Mouse (Mus musculus) embryonic fibroblast, embryonic 13.5 days (primary cell): ENCODE results near the gene 4930467E23Rik. TPM values are rescaled to one million over a fixed set of nuclear protein-coding genes. Genes with fewer than 3 reads are reported as not detected.
"Not testable (repeated sequence)": the region's sequence is repeated elsewhere in the genome, so short reads cannot be mapped to it uniquely, and the experiment has no call there.

Experiments
- H3K27ac ChIP-seq: 2 replicates; pipeline ENCODE4 v1.5.1; 2012; ENCODE audit warnings: low read length, control low read depth, inconsistent platforms; ENCODE audit not compliant: insufficient read depth
- H3K4me1 ChIP-seq: 2 replicates; pipeline ENCODE4 v1.6.1; 2011; ENCODE audit warnings: low read length; ENCODE audit not compliant: control insufficient read depth, insufficient read depth
- H3K4me3 ChIP-seq: 2 replicates; pipeline ENCODE4 v1.5.1; 2011; ENCODE audit warnings: mild to moderate bottlenecking, control low read depth, low read length; ENCODE audit not compliant: insufficient read depth
- polyA plus RNA-seq: library from polyadenylated mRNA; stranded (reverse); fragments of >200 nt; gene quantifications from 2 replicates; pipeline ENCODE4 v1.2.4, GENCODE M21; 2011; ENCODE audit warnings: low read depth; ENCODE audit not compliant: missing spikeins, insufficient read length

The 4930467E23Rik gene
- polyA plus RNA-seq, result not detected in 2 replicates

GRCm38 (mm10) chr8:19729276-19729675, at the start of gene 4930467E23Rik:
Gene 4930467E23Rik, plus strand, starts transcription at chr8:19729576.
- not testable (repeated sequence) for H3K4me3 ChIP-seq, H3K27ac ChIP-seq, H3K4me1 ChIP-seq

GRCm38 (mm10) chr8:19682311-19682710, 47.1 kb upstream of the 4930467E23Rik start:
- H3K4me1 ChIP-seq, H3K4me3 ChIP-seq, H3K27ac ChIP-seq: not testable (repeated sequence)

GRCm38 (mm10) chr8:19685476-19685875, 43.9 kb upstream of the 4930467E23Rik start:
- H3K27ac ChIP-seq, H3K4me3 ChIP-seq, H3K4me1 ChIP-seq: not testable (repeated sequence)

- not testable (repeated sequence) for H3K27ac ChIP-seq, H3K4me3 ChIP-seq, H3K4me1 ChIP-seq
Observed at GRCm38 (mm10) chr8:19688802-19689525, 40.4 kb upstream of the 4930467E23Rik start.

- H3K4me3 ChIP-seq, H3K4me1 ChIP-seq, H3K27ac ChIP-seq: not testable (repeated sequence)
Observed at GRCm38 (mm10) chr8:19689745-19690144, 39.6 kb upstream of the 4930467E23Rik start.

GRCm38 (mm10) chr8:19691421-19691820, 38.0 kb upstream of the 4930467E23Rik start:
- not testable (repeated sequence) for H3K4me1 ChIP-seq, H3K4me3 ChIP-seq

GRCm38 (mm10) chr8:19697497-19698077, 31.8 kb upstream of the 4930467E23Rik start:
- not testable (repeated sequence) for H3K4me1 ChIP-seq, H3K4me3 ChIP-seq, H3K27ac ChIP-seq

More at GRCm38 (mm10) chr8:19691421-19691820, 38.0 kb upstream of the 4930467E23Rik start:
- H3K27ac ChIP-seq, result not testable (repeated sequence)

GRCm38 (mm10) chr8:19698123-19698522, 31.3 kb upstream of the 4930467E23Rik start:
- H3K4me1 ChIP-seq, H3K27ac ChIP-seq, H3K4me3 ChIP-seq: not testable (repeated sequence)

- H3K4me3 ChIP-seq, H3K4me1 ChIP-seq, H3K27ac ChIP-seq: not testable (repeated sequence)
Observed at GRCm38 (mm10) chr8:19698722-19699121, 30.7 kb upstream of the 4930467E23Rik start.

- H3K27ac ChIP-seq, H3K4me3 ChIP-seq, H3K4me1 ChIP-seq: not testable (repeated sequence)
Observed at GRCm38 (mm10) chr8:19701326-19701725, 28.1 kb upstream of the 4930467E23Rik start.

- H3K4me3 ChIP-seq, H3K4me1 ChIP-seq, H3K27ac ChIP-seq: not testable (repeated sequence)
Observed at GRCm38 (mm10) chr8:19702276-19702675, 27.1 kb upstream of the 4930467E23Rik start.

- not testable (repeated sequence) for H3K27ac ChIP-seq, H3K4me1 ChIP-seq, H3K4me3 ChIP-seq
Observed at GRCm38 (mm10) chr8:19702972-19703709, 26.2 kb upstream of the 4930467E23Rik start.

GRCm38 (mm10) chr8:19703906-19704305, 25.5 kb upstream of the 4930467E23Rik start:
- not testable (repeated sequence) for H3K4me3 ChIP-seq, H3K27ac ChIP-seq, H3K4me1 ChIP-seq

GRCm38 (mm10) chr8:19704441-19705215, 24.7 kb upstream of the 4930467E23Rik start:
- H3K4me1 ChIP-seq, H3K27ac ChIP-seq: not testable (repeated sequence)

GRCm38 (mm10) chr8:19705216-19705600, 24.2 kb upstream of the 4930467E23Rik start:
- H3K4me1 ChIP-seq, H3K4me3 ChIP-seq, H3K27ac ChIP-seq: not testable (repeated sequence)

More at GRCm38 (mm10) chr8:19704441-19705215, 24.7 kb upstream of the 4930467E23Rik start:
- not testable (repeated sequence) for H3K4me3 ChIP-seq
